Comparison of ENCODE assay signal across 36 mouse cellular contexts in the genomic region with DNA sequence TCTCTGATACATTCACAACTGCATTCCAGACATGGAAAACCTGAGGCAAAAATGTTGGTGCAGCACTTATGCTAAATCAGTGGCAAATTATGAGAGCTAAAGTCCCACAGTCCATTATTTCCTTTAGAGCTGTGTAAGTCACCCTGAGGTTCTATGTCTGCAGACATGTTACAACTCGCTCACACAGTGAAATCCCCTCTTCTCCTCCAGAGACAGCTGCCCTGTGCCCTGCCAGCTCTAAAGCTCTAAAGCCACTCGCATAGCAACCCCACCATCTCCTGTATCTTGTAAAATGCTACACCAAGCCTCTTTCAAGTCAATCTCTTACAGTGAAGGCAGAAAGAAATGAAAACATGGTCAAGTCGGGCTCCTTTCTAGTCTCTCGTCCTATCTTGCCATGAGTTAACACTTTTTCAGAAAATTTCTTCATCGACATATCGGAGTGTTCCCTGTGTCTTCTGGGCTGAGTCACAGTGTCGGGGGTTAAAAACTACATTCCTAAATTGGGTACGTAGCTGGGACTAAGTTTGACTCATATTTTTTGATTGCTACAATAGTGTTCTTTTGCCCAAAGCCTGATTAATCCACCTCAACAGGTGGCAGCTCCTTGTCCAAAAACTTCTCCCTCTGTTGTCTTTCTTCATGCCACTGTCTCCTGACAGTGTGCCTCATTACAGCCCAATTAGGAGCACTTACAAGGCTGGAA. TPM values are rescaled to one million over a fixed set of nuclear protein-coding genes. Genes with fewer than 3 reads are reported as not detected.
DNase-seq lines count a peak whose midpoint lies in the region; ATAC-seq and TF ChIP-seq lines count a peak whose summit lies in the region.
"Had no signal": no experiment of that assay in that cellular context is flagged by ENCODE, and none has a peak within 500 bp of the region (broad histone marks: within the 10 kb centered on the region; RNA-seq: fewer than 3 reads in every experiment).

No protein-coding gene starts in this region.

- no peaks in the 10 kb centered on the region for H3K27me3 ChIP-seq in embryonic facial prominence, embryonic 15.5 days
- H3K27me3 ChIP-seq in myocyte (ENCODE audit: control insufficient read depth, insufficient read depth, insufficient read length): no peaks in the 10 kb centered on the region
- H3K27me3 ChIP-seq in midbrain, postnatal 0 days (ENCODE audit: insufficient read depth, low read length): no peaks in the 10 kb centered on the region
- H3K27me3 ChIP-seq: heart, embryonic 15.5 days; hindbrain, embryonic 12.5 days; liver, embryonic 13.5 days; midbrain, embryonic 13.5 days; neural tube, embryonic 15.5 days had no signal

- ATAC-seq in embryonic facial prominence, embryonic 15.5 days (ENCODE audit: insufficient number of reproducible peaks, low FRiP score, low TSS enrichment, low read depth): no peak
- ATAC-seq in inflammation-experienced regulatory T-cells, adult 6 months: no peak
- ATAC-seq in midbrain, postnatal 0 days (ENCODE audit: low FRiP score): no peak
- ATAC-seq: forebrain, embryonic 16.5 days; hindbrain, postnatal 0 days; intestine, embryonic 16.5 days; midbrain, embryonic 13.5 days had no signal

- H3ac ChIP-seq in myocyte (ENCODE audit: control insufficient read depth, insufficient read length): no peak overlapping the region

- TF ChIP-seq POLR2A in myocyte (IDR thresholded peaks at IDR 0.05; ENCODE audit: insufficient read length, low read depth): no peak

- peak; percentile 83 for DNase-seq in heart, adult 11 months
- no peak for DNase-seq in heart, postnatal 25 days (ENCODE audit: low spot score)
- DNase-seq in NIH3T3 (ENCODE audit: low read depth): peak; percentile 79
- DNase-seq in midbrain, postnatal 0 days (ENCODE audit: low spot score): no peak
- no peak for DNase-seq in kidney, postnatal 14 days
- DNase-seq: adrenal gland, adult 2 months; adrenal gland, postnatal 36 days; cerebellum, adult 18-20 months; cerebellum, postnatal 25 days; gastrocnemius, adult 2 months; gastrocnemius, postnatal 36 days; heart, postnatal 36 days; kidney, adult 8-10 months; kidney, postnatal 10 days; layer of hippocampus, adult 9-11 months; liver, embryonic 13.5 days; lung, adult 18-20 months; lung, postnatal 10 days; right cerebral cortex, postnatal 25 days; thymus, postnatal 14 days had no signal

- H3K4me3 ChIP-seq in embryonic facial prominence, embryonic 15.5 days (replicated peaks): no peak overlapping the region
- H3K4me3 ChIP-seq in myocyte: no peak overlapping the region
- H3K4me3 ChIP-seq in midbrain, postnatal 0 days (ENCODE audit: low read depth, low read length): no peak overlapping the region
- H3K4me3 ChIP-seq: forebrain, embryonic 10.5 days; gastrocnemius, adult 2 months; heart, embryonic 10.5 days; heart, embryonic 15.5 days; hindbrain, embryonic 12.5 days; left cerebral cortex, adult 2 months; liver, embryonic 13.5 days; midbrain, embryonic 13.5 days; neural tube, embryonic 15.5 days had no signal

- no peaks in the 10 kb centered on the region for H3K36me3 ChIP-seq in embryonic facial prominence, embryonic 15.5 days
- no peaks in the 10 kb centered on the region for H3K36me3 ChIP-seq in myocyte (ENCODE audit: control insufficient read depth, insufficient read depth)
- H3K36me3 ChIP-seq in midbrain, postnatal 0 days (ENCODE audit: insufficient read depth, low read length): no peaks in the 10 kb centered on the region
- H3K36me3 ChIP-seq: forebrain, embryonic 10.5 days; heart, embryonic 10.5 days; heart, embryonic 15.5 days; hindbrain, embryonic 12.5 days; liver, embryonic 13.5 days; midbrain, embryonic 13.5 days; neural tube, embryonic 15.5 days had no signal

- no peaks in the 10 kb centered on the region for H3K79me2 ChIP-seq in myocyte (ENCODE audit: control insufficient read depth, insufficient read depth)

- H3K9ac ChIP-seq in embryonic facial prominence, embryonic 15.5 days: no peak overlapping the region
- no peak overlapping the region for H3K9ac ChIP-seq in midbrain, postnatal 0 days (replicated peaks; ENCODE audit: low read length, poor library complexity, severe bottlenecking)
- H3K9ac ChIP-seq: heart, embryonic 15.5 days; hindbrain, embryonic 12.5 days; liver, embryonic 13.5 days; midbrain, embryonic 13.5 days; neural tube, embryonic 15.5 days had no signal

- H3K4me2 ChIP-seq in embryonic facial prominence, embryonic 15.5 days (replicated peaks): no peak overlapping the region
- peak overlapping the region; percentile 85 for H3K4me2 ChIP-seq in myocyte (ENCODE audit: low read depth)
- H3K4me2 ChIP-seq in midbrain, postnatal 0 days (ENCODE audit: low read depth, low read length, poor library complexity, severe bottlenecking): no peak overlapping the region
- H3K4me2 ChIP-seq: heart, embryonic 15.5 days; hindbrain, embryonic 12.5 days; liver, embryonic 13.5 days; midbrain, embryonic 13.5 days; neural tube, embryonic 15.5 days had no signal

- 62% methylated on average over 8 of the region's 8 CpGs for WGBS in embryonic facial prominence, embryonic 15.5 days
- WGBS in midbrain, postnatal 0 days: 84% methylated on average over 8 of the region's 8 CpGs

- peak overlapping the region; percentile 65; the same call in 1 of the 2 replicates for H3K27ac ChIP-seq in embryonic facial prominence, embryonic 15.5 days (replicated peaks)
- no peak overlapping the region for H3K27ac ChIP-seq in midbrain, postnatal 0 days (ENCODE audit: low read depth, low read length)
- H3K27ac ChIP-seq: forebrain, embryonic 10.5 days; gastrocnemius, adult 2 months; heart, embryonic 10.5 days; heart, embryonic 15.5 days; hindbrain, embryonic 12.5 days; hindbrain, postnatal 0 days; left cerebral cortex, adult 2 months; liver, embryonic 13.5 days; macrophage; midbrain, embryonic 13.5 days; neural tube, embryonic 15.5 days had no signal

- H3K9me3 ChIP-seq in embryonic facial prominence, embryonic 15.5 days (replicated peaks): no peaks in the 10 kb centered on the region
- H3K9me3 ChIP-seq in midbrain, postnatal 0 days (ENCODE audit: low read length): no peaks in the 10 kb centered on the region
- H3K9me3 ChIP-seq: forebrain, embryonic 10.5 days; heart, embryonic 10.5 days; heart, embryonic 15.5 days; hindbrain, embryonic 12.5 days; liver, embryonic 13.5 days; midbrain, embryonic 13.5 days; neural tube, embryonic 15.5 days had no signal

- intact Hi-C loops in heart, postnatal 25 days (cut with DNase I): no loop called here

- TF ChIP-seq CTCF in midbrain, postnatal 0 days (IDR thresholded peaks at IDR 0.05): no peak

- peaks cover 43% of the 10 kb centered on the region for H3K4me1 ChIP-seq in embryonic facial prominence, embryonic 15.5 days
- H3K4me1 ChIP-seq in midbrain, postnatal 0 days (ENCODE audit: insufficient read depth, low read length): no peaks in the 10 kb centered on the region
- H3K4me1 ChIP-seq: liver, embryonic 13.5 days; midbrain, embryonic 13.5 days; neural tube, embryonic 15.5 days had no signal

TF ChIP-seq in myocyte, 11 proteins besides CTCF, POLR2A, EP300 and RAD21:
- TF ChIP-seq E2F4 (IDR thresholded peaks at IDR 0.05; ENCODE audit: insufficient read depth) (no peak), CEBPB (IDR thresholded peaks at IDR 0.05; ENCODE audit: insufficient read depth, poor library complexity, severe bottlenecking) (peak; percentile 86), POLR2AphosphoS2 (IDR thresholded peaks at IDR 0.05; ENCODE audit: insufficient read length, low read depth) (no peak), SRF (IDR thresholded peaks at IDR 0.05; ENCODE audit: control insufficient read depth, insufficient read length, low read depth) (no peak), MYOG (IDR thresholded peaks at IDR 0.05; ENCODE audit: control insufficient read depth in 1 of 3, insufficient read depth in 1 of 3, insufficient read length in 2 of 3, low read depth in 2 of 3) (peak in 2 of 3 experiments; percentile 10 to 27), REST (IDR thresholded peaks at IDR 0.05; ENCODE audit: insufficient read depth, insufficient read length) (no peak), TCF12 (IDR thresholded peaks at IDR 0.05; ENCODE audit: insufficient read depth, poor library complexity, severe bottlenecking) (peak; percentile 53), MYOD1 (IDR thresholded peaks at IDR 0.05; ENCODE audit: control insufficient read depth in 1 of 3, insufficient read length in 2 of 3, low read depth in 2 of 3) (peak; percentile 33 to 70 (median 68)), USF1 (IDR thresholded peaks at IDR 0.05; ENCODE audit: low read depth) (no peak)

RNA-seq across cellular contexts. Expression of a gene that starts 49.9 kb away (rescaled TPM):
- 1 to 10 TPM; 2.4 to 4.2 TPM for total RNA-seq in heart, postnatal 25 days (2021)
- 131 and 134 TPM in 2 replicates for polyA plus RNA-seq in embryonic facial prominence, embryonic 15.5 days (2015; fragmentation: Nextera tagmentation; extraction: Ambion mirVana)
- 70.3 TPM for polyA plus RNA-seq in myocyte (2012; fragmentation: generic; extraction: Trizol)
- polyA plus RNA-seq in inflammation-experienced regulatory T-cells, adult 6 months (2017; shearing (Covaris generic)): not detected
- total RNA-seq in midbrain, postnatal 0 days (2014; rRNA removed): 3.7 and 4.5 TPM in 2 replicates
- 3.3 and 3.9 TPM in 2 replicates for polyA plus RNA-seq in midbrain, postnatal 0 days (2015; fragmentation: Nextera tagmentation; extraction: Ambion mirVana)
- total RNA-seq: megakaryocyte-erythroid progenitor cell, adult 5-6 weeks; monocyte, adult 5-6 weeks had no signal
- polyA plus RNA-seq: macrophage had no signal

Comparison
In these comparisons a context has a peak if more than half of its experiments do, and no peak if none do; other contexts are left out.
1. DNase-seq: peak in heart, adult 11 months (single experiment) and NIH3T3 (single experiment); none in heart, postnatal 25 days (single experiment), midbrain, postnatal 0 days (single experiment) and kidney, postnatal 14 days (single experiment).
2. RNA of a gene that starts 49.9 kb away (polyA plus RNA-seq): 131 to 134 TPM in embryonic facial prominence, embryonic 15.5 days and 70.3 TPM in myocyte (single experiment); 3.3 to 3.9 TPM in midbrain, postnatal 0 days and not detected in inflammation-experienced regulatory T-cells, adult 6 months; every median in the first group is over 10 times any median in the second.